Mouse (Mus musculus) thymus, adult 2 months (tissue): ENCODE measurements around the gene Bach2.

ENCODE experiments used
- CTCF ChIP-seq: fragments of 200-500 bp; IDR thresholded peaks from 2 replicates; pipeline ENCODE4 v1.5.1; 2012; ENCODE audit warnings: mild to moderate bottlenecking, control low read depth, low read length, moderate library complexity, borderline replicate concordance; ENCODE audit not compliant: control insufficient read depth, poor library complexity, insufficient read depth; ENCODE audit errors: extremely low read depth
- POLR2A ChIP-seq: fragments of 200-500 bp; IDR thresholded peaks from 2 replicates; pipeline ENCODE4 v1.6.1; 2012; ENCODE audit warnings: mild to moderate bottlenecking, low read length, control low read depth, moderate library complexity; ENCODE audit not compliant: control insufficient read depth, poor library complexity, insufficient read depth; ENCODE audit errors: extremely low read depth

GRCm38 (mm10) chr4:32314919-32315318 is 76.3 kb downstream of the Bach2 start:
- no peak for TF ChIP-seq CTCF
- TF ChIP-seq POLR2A = no peak
